Mouse (Mus musculus): ENCODE data around the gene Insc.
A peak's percentile ranks its signal among the peaks of the same experiment; 100 is the strongest.

The Insc gene

GRCm38 (mm10) chr7:114762660-114763059 is 19.2 kb downstream of the Insc start:
- DNase-seq (ENCODE audit: low spot score in 2 of 2): no peak

- DNase-seq (ENCODE audit: low spot score in 2 of 2): no peak
These were observed 21.8 kb downstream of the Insc start for GRCm38 (mm10) chr7:114765273-114765672.

- DNase-seq (ENCODE audit: low spot score in 2 of 2): no peak
These were observed 23.0 kb downstream of the Insc start for GRCm38 (mm10) chr7:114766523-114766922.

- DNase-seq (ENCODE audit: low spot score in 2 of 2): no peak
These were observed 25.0 kb downstream of the Insc start for GRCm38 (mm10) chr7:114768516-114768915.

- no peak for DNase-seq (ENCODE audit: low spot score in 2 of 2)
These were observed 25.5 kb downstream of the Insc start for GRCm38 (mm10) chr7:114769041-114769440.

- no peak for DNase-seq (ENCODE audit: low spot score in 2 of 2)
These were observed 27.1 kb downstream of the Insc start for GRCm38 (mm10) chr7:114770586-114770985.

GRCm38 (mm10) chr7:114771801-114772200 is 28.3 kb downstream of the Insc start:
- no peak for DNase-seq (ENCODE audit: low spot score in 2 of 2)

- no peak for DNase-seq (ENCODE audit: low spot score in 2 of 2)
These were observed 30.3 kb downstream of the Insc start for GRCm38 (mm10) chr7:114773781-114774180.

- no peak for DNase-seq (ENCODE audit: low spot score in 2 of 2)
These were observed 32.4 kb downstream of the Insc start for GRCm38 (mm10) chr7:114775856-114776255.

GRCm38 (mm10) chr7:114778156-114778770 is 34.8 kb downstream of the Insc start:
- peak in 1 of 2 experiments; percentile 3 for DNase-seq (ENCODE audit: low spot score in 2 of 2)

- DNase-seq (ENCODE audit: low spot score in 2 of 2): no peak
These were observed 35.7 kb downstream of the Insc start for GRCm38 (mm10) chr7:114779056-114779660.

GRCm38 (mm10) chr7:114783291-114783690 is 39.8 kb downstream of the Insc start:
- no peak for DNase-seq (ENCODE audit: low spot score in 2 of 2)

GRCm38 (mm10) chr7:114791087-114791486 is 47.6 kb downstream of the Insc start:
- DNase-seq (ENCODE audit: low spot score in 2 of 2): no peak

GRCm38 (mm10) chr7:114792026-114792425 is 48.5 kb downstream of the Insc start:
- no peak for DNase-seq (ENCODE audit: low spot score in 2 of 2)

GRCm38 (mm10) chr7:114794400-114794799 is 50.9 kb downstream of the Insc start:
- no peak for DNase-seq (ENCODE audit: low spot score in 2 of 2)

GRCm38 (mm10) chr7:114802576-114802975 is 59.1 kb downstream of the Insc start:
- DNase-seq (ENCODE audit: low spot score in 2 of 2): peak in 1 of 2 experiments; percentile 28

GRCm38 (mm10) chr7:114805311-114805710 is 61.8 kb downstream of the Insc start:
- no peak for DNase-seq (ENCODE audit: low spot score in 2 of 2)

- peak; percentile 39 to 74 for DNase-seq (ENCODE audit: low spot score in 2 of 2)
These were observed 63.8 kb downstream of the Insc start for GRCm38 (mm10) chr7:114807343-114807742.

GRCm38 (mm10) chr7:114808341-114808740 is 64.8 kb downstream of the Insc start:
- DNase-seq (ENCODE audit: low spot score in 2 of 2): no peak

- peak; percentile 81 to 88 for DNase-seq (ENCODE audit: low spot score in 2 of 2)
These were observed 73.9 kb downstream of the Insc start for GRCm38 (mm10) chr7:114817291-114817806.

- DNase-seq (ENCODE audit: low spot score in 2 of 2): no peak
These were observed 74.4 kb downstream of the Insc start for GRCm38 (mm10) chr7:114817879-114818278.

GRCm38 (mm10) chr7:114818351-114818750 is 74.9 kb downstream of the Insc start:
- DNase-seq (ENCODE audit: low spot score in 2 of 2): no peak

- DNase-seq (ENCODE audit: low spot score in 2 of 2): no peak
These were observed 75.3 kb downstream of the Insc start for GRCm38 (mm10) chr7:114818836-114819235.

Measured in frontal cortex, postnatal 36 days (tissue).